Mouse (Mus musculus) myocyte (in vitro differentiated cells): ENCODE data around the gene Cd8b1. TPM values are rescaled to one million over a fixed set of nuclear protein-coding genes. Genes with fewer than 3 reads are reported as not detected.

Source experiments
- H3K27me3 ChIP-seq: one replicate; pipeline ENCODE4 v1.6.1; 2011; ENCODE audit not compliant: control insufficient read depth, insufficient read depth, insufficient read length
- H3K36me3 ChIP-seq: one replicate; pipeline ENCODE4 v1.6.1; 2011; ENCODE audit not compliant: control insufficient read depth, insufficient read depth
- H3K4me2 ChIP-seq: one replicate; pipeline ENCODE4 v1.6.1; 2011; ENCODE audit warnings: low read depth, control low read depth
- H3K4me3 ChIP-seq: one replicate; pipeline ENCODE4 v1.5.1; 2011; ENCODE audit warnings: mild to moderate bottlenecking, control low read depth, moderate library complexity
- H3K79me2 ChIP-seq: one replicate; pipeline ENCODE4 v1.6.1; 2011; ENCODE audit not compliant: control insufficient read depth, insufficient read depth
- H3ac ChIP-seq: one replicate; pipeline ENCODE4 v1.6.1; 2011; ENCODE audit not compliant: control insufficient read depth, insufficient read length
- CEBPB ChIP-seq: IDR thresholded peaks from 2 replicates; pipeline ENCODE4 v1.6.1; 2011; ENCODE audit warnings: mild to moderate bottlenecking, moderate library complexity; ENCODE audit not compliant: poor library complexity, insufficient read depth, severe bottlenecking
- E2F4 ChIP-seq: IDR thresholded peaks from one replicate; pipeline ENCODE4 v1.6.1; 2011; ENCODE audit warnings: mild to moderate bottlenecking, control low read depth, moderate library complexity; ENCODE audit not compliant: insufficient read depth
- MAX ChIP-seq: IDR thresholded peaks from one replicate; pipeline ENCODE4 v1.6.1; 2011; ENCODE audit warnings: low read depth, mild to moderate bottlenecking, control low read depth
- MYOD1 ChIP-seq, 3 experiments: IDR thresholded peaks; one replicate each; pipeline ENCODE4 v1.6.1; 2011; ENCODE audit warnings: control low read depth in 2 of 3, low read depth in 2 of 3, mild to moderate bottlenecking in 2 of 3, moderate library complexity in 1 of 3; ENCODE audit not compliant: insufficient read length in 2 of 3, control insufficient read depth in 1 of 3
- MYOG ChIP-seq, 3 experiments: IDR thresholded peaks; one replicate each; pipeline ENCODE4 v1.6.1; 2011; ENCODE audit warnings: control low read depth in 2 of 3, low read depth in 2 of 3, mild to moderate bottlenecking in 2 of 3; ENCODE audit not compliant: insufficient read length in 2 of 3, control insufficient read depth in 1 of 3, insufficient read depth in 1 of 3
- POLR2A ChIP-seq: IDR thresholded peaks from one replicate; pipeline ENCODE4 v1.6.1; 2011; ENCODE audit warnings: low read depth, mild to moderate bottlenecking, control low read depth, moderate library complexity; ENCODE audit not compliant: insufficient read length
- POLR2AphosphoS2 ChIP-seq: IDR thresholded peaks from one replicate; pipeline ENCODE4 v1.6.1; 2011; ENCODE audit warnings: low read depth, control low read depth; ENCODE audit not compliant: insufficient read length
- REST ChIP-seq: IDR thresholded peaks from one replicate; pipeline ENCODE4 v1.6.1; 2011; ENCODE audit warnings: mild to moderate bottlenecking, control low read depth, moderate library complexity; ENCODE audit not compliant: insufficient read depth, insufficient read length
- SRF ChIP-seq: IDR thresholded peaks from one replicate; pipeline ENCODE4 v1.6.1; 2011; ENCODE audit warnings: low read depth; ENCODE audit not compliant: control insufficient read depth, insufficient read length
- TCF12 ChIP-seq: IDR thresholded peaks from one replicate; pipeline ENCODE4 v1.6.1; 2011; ENCODE audit warnings: mild to moderate bottlenecking, control low read depth; ENCODE audit not compliant: poor library complexity, insufficient read depth, severe bottlenecking
- TCF3 ChIP-seq: IDR thresholded peaks from one replicate; pipeline ENCODE4 v1.6.1; 2011; ENCODE audit warnings: low read depth, control low read depth; ENCODE audit not compliant: insufficient read length
- USF1 ChIP-seq: IDR thresholded peaks from one replicate; pipeline ENCODE4 v1.6.1; 2011; ENCODE audit warnings: low read depth, mild to moderate bottlenecking, control low read depth, moderate library complexity
- polyA plus RNA-seq: library from polyadenylated mRNA; unstranded; fragments of >200 nt; fragmentation: generic; extraction: Trizol; gene quantifications from one replicate; pipeline ENCODE4 v1.2.1, GENCODE M21; 2012; ENCODE audit warnings: missing spikeins

The Cd8b1 gene
- polyA plus RNA-seq, 1 experiment: not detected

DNA sequence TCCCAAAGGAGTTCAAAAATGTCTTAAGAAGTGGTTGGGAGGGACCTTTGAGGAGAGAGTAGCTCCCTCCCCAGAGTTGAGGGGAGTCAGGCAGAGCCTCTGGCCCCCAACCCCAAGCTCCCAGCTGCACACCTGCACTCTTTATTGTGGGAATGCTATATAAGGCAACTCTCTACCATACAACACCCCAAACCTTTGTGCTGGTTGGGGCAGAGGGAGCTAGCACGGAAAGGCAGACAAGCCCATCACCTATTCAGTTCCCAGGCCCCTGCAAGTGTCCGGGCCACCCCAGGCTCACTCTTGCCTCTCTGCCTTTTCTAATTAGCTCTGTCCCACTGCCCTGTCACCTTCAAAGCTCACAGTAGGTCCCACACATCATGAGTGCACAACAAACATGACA lies 31.1 kb downstream of the Cd8b1 start:
- Histone ChIP-seq H3K79me2 (no peaks in the 10 kb centered on the region), H3K36me3 (no peaks in the 10 kb centered on the region), H3K4me2 (no peak overlapping the region), H3ac (no peak overlapping the region), H3K4me3 (no peak overlapping the region), H3K27me3 (peaks cover 23% of the 10 kb centered on the region)
- TF ChIP-seq SRF (no peak), POLR2A (no peak), REST (no peak), TCF3 (no peak), USF1 (no peak), POLR2AphosphoS2 (no peak), MYOG (IDR thresholded peaks at IDR 0.05; ENCODE audit: control insufficient read depth in 1 of 3, insufficient read depth in 1 of 3, insufficient read length in 2 of 3, low read depth in 2 of 3) (no peak), TCF12 (no peak), CEBPB (no peak), MYOD1 (IDR thresholded peaks at IDR 0.05; ENCODE audit: control insufficient read depth in 1 of 3, insufficient read length in 2 of 3, low read depth in 2 of 3) (no peak), E2F4 (no peak)

GRCm38 (mm10) chr6:71357493-71357892 lies 34.9 kb downstream of the Cd8b1 start:
- Histone ChIP-seq H3ac (no peak overlapping the region), H3K4me3 (no peak overlapping the region), H3K36me3 (no peaks in the 10 kb centered on the region), H3K79me2 (no peaks in the 10 kb centered on the region), H3K4me2 (no peak overlapping the region), H3K27me3 (peaks cover 21% of the 10 kb centered on the region)
- TF ChIP-seq REST (no peak), MYOD1 (IDR thresholded peaks at IDR 0.05; ENCODE audit: control insufficient read depth in 1 of 3, insufficient read length in 2 of 3, low read depth in 2 of 3) (no peak), CEBPB (no peak), TCF12 (no peak), TCF3 (no peak), POLR2A (no peak), MAX (no peak), POLR2AphosphoS2 (no peak), SRF (no peak), USF1 (no peak), E2F4 (no peak), MYOG (IDR thresholded peaks at IDR 0.05; ENCODE audit: control insufficient read depth in 1 of 3, insufficient read depth in 1 of 3, insufficient read length in 2 of 3, low read depth in 2 of 3) (no peak)

DNA sequence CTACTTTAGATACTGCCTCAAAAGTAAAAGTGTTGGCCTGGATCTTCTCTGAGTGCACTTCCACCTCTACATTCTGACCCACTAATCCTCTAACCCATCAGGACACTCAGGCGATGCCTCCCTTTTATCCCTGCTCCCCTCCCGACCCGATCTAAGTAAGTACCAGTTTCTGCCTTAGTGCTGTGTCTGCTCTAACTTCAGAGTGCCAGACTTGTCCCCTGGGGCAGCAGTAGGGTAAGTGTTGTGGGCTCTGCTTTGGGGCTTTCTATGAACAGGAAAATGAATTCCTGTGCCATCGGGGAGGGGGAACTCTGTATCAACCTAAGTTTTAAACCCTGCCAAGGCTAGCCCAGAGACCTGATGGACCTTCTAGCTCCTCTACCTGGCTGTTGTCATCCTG lies 37.6 kb downstream of the Cd8b1 start:
- no peak overlapping the region for H3K4me2 ChIP-seq
- peaks cover 4% of the 10 kb centered on the region for H3K27me3 ChIP-seq
- H3K36me3 ChIP-seq: no peaks in the 10 kb centered on the region
- H3K4me3 ChIP-seq: no peak overlapping the region
- no peaks in the 10 kb centered on the region for H3K79me2 ChIP-seq
- no peak overlapping the region for H3ac ChIP-seq
- TF ChIP-seq REST (no peak), TCF12 (no peak), USF1 (no peak), MAX (no peak), CEBPB (no peak), MYOD1 (IDR thresholded peaks at IDR 0.05; ENCODE audit: control insufficient read depth in 1 of 3, insufficient read length in 2 of 3, low read depth in 2 of 3) (no peak), POLR2A (no peak), MYOG (IDR thresholded peaks at IDR 0.05; ENCODE audit: control insufficient read depth in 1 of 3, insufficient read depth in 1 of 3, insufficient read length in 2 of 3, low read depth in 2 of 3) (no peak), POLR2AphosphoS2 (no peak), TCF3 (no peak), E2F4 (no peak), SRF (no peak)

- peaks cover 8% of the 10 kb centered on the region for H3K27me3 ChIP-seq
- no peaks in the 10 kb centered on the region for H3K79me2 ChIP-seq
- TF ChIP-seq MYOD1 (IDR thresholded peaks at IDR 0.05; ENCODE audit: control insufficient read depth in 1 of 3, insufficient read length in 2 of 3, low read depth in 2 of 3) (no peak), E2F4 (no peak), SRF (no peak)
- no peak overlapping the region for H3ac ChIP-seq
- no peak overlapping the region for H3K4me2 ChIP-seq
- no peak overlapping the region for H3K4me3 ChIP-seq
- H3K36me3 ChIP-seq: no peaks in the 10 kb centered on the region
Observed at GRCm38 (mm10) chr6:71360751-71361150, 38.2 kb downstream of the Cd8b1 start.

GRCm38 (mm10) chr6:71361156-71361670 lies 38.6 kb downstream of the Cd8b1 start:
- no peak overlapping the region for H3K4me3 ChIP-seq
- H3K4me2 ChIP-seq: no peak overlapping the region
- no peaks in the 10 kb centered on the region for H3K79me2 ChIP-seq
- peaks cover 8% of the 10 kb centered on the region for H3K27me3 ChIP-seq
- no peak overlapping the region for H3ac ChIP-seq
- H3K36me3 ChIP-seq: no peaks in the 10 kb centered on the region
- TF ChIP-seq SRF (no peak), CEBPB (no peak), POLR2A (no peak), USF1 (no peak), MAX (no peak), TCF12 (no peak), MYOD1 (IDR thresholded peaks at IDR 0.05; ENCODE audit: control insufficient read depth in 1 of 3, insufficient read length in 2 of 3, low read depth in 2 of 3) (no peak)
